Mouse (Mus musculus): ENCODE measurements around the gene Gsg1l.

The Gsg1l gene

GRCm38 (mm10) chr7:125934319-125934718 is 147.9 kb downstream of the Gsg1l start:
- no peak for DNase-seq (ENCODE audit: low spot score)

GRCm38 (mm10) chr7:125933356-125934244 is 148.6 kb downstream of the Gsg1l start:
- no peak for DNase-seq (ENCODE audit: low spot score)

- DNase-seq (ENCODE audit: low spot score), result no peak
Measured at GRCm38 (mm10) chr7:125931602-125932001, 150.6 kb downstream of the Gsg1l start.

GRCm38 (mm10) chr7:125924044-125924443 is 158.2 kb downstream of the Gsg1l start:
- DNase-seq (ENCODE audit: low spot score), result no peak

- DNase-seq (ENCODE audit: low spot score), result no peak
Measured at GRCm38 (mm10) chr7:125920801-125921200, 161.4 kb downstream of the Gsg1l start.

- DNase-seq (ENCODE audit: low spot score), result no peak
Measured at GRCm38 (mm10) chr7:125900386-125901161, 181.6 kb downstream of the Gsg1l start.

GRCm38 (mm10) chr7:125899916-125900315 is 182.3 kb downstream of the Gsg1l start:
- DNase-seq (ENCODE audit: low spot score), result no peak

- no peak for DNase-seq (ENCODE audit: low spot score)
Measured at GRCm38 (mm10) chr7:125899036-125899435, 183.2 kb downstream of the Gsg1l start.

- DNase-seq (ENCODE audit: low spot score), result no peak
Measured at GRCm38 (mm10) chr7:125897059-125897458, 185.2 kb downstream of the Gsg1l start.

- DNase-seq (ENCODE audit: low spot score), result no peak
Measured at GRCm38 (mm10) chr7:125893621-125894020, 188.6 kb downstream of the Gsg1l start.

- DNase-seq (ENCODE audit: low spot score), result no peak
Measured at GRCm38 (mm10) chr7:125888373-125888772, 193.8 kb downstream of the Gsg1l start.

- no peak for DNase-seq (ENCODE audit: low spot score)
Measured at GRCm38 (mm10) chr7:125887761-125888160, 194.4 kb downstream of the Gsg1l start.

- DNase-seq (ENCODE audit: low spot score), result no peak
Measured at GRCm38 (mm10) chr7:125887124-125887523, 195.1 kb downstream of the Gsg1l start.

- no peak for DNase-seq (ENCODE audit: low spot score)
Measured at GRCm38 (mm10) chr7:125886116-125886680, 196.0 kb downstream of the Gsg1l start.

- DNase-seq (ENCODE audit: low spot score), result no peak
Measured at GRCm38 (mm10) chr7:125883232-125883631, 199.0 kb downstream of the Gsg1l start.

GRCm38 (mm10) chr7:125878040-125878439 is 204.2 kb downstream of the Gsg1l start:
- DNase-seq (ENCODE audit: low spot score), result no peak

GRCm38 (mm10) chr7:125873971-125874495 is 208.2 kb downstream of the Gsg1l start:
- DNase-seq (ENCODE audit: low spot score), result no peak

- no peak for DNase-seq (ENCODE audit: low spot score)
Measured at GRCm38 (mm10) chr7:125872874-125873273, 209.3 kb downstream of the Gsg1l start.

- DNase-seq (ENCODE audit: low spot score), result no peak
Measured at GRCm38 (mm10) chr7:125872202-125872580, 210.0 kb downstream of the Gsg1l start.

GRCm38 (mm10) chr7:125871404-125872201 is 210.6 kb downstream of the Gsg1l start:
- DNase-seq (ENCODE audit: low spot score), result no peak

GRCm38 (mm10) chr7:125868570-125868969 is 213.6 kb downstream of the Gsg1l start:
- no peak for DNase-seq (ENCODE audit: low spot score)

GRCm38 (mm10) chr7:125865234-125865633 is 217.0 kb downstream of the Gsg1l start:
- no peak for DNase-seq (ENCODE audit: low spot score)
